Mouse (Mus musculus) cerebellum, adult 2 months (tissue): ENCODE measurements around the gene 0610030E20Rik. TPM values are rescaled to one million over a fixed set of nuclear protein-coding genes. Genes with fewer than 3 reads are reported as not detected.

ENCODE experiments used
- DNase-seq, 2 experiments: peaks; one replicate each; pipeline ENCODE4 v3.0.0; 2021
- H3K27ac ChIP-seq: fragments of 200-500 bp; 2 replicates; pipeline ENCODE4 v1.5.1; 2012; ENCODE audit warnings: low read length, control low read depth, inconsistent platforms; ENCODE audit not compliant: insufficient read depth
- H3K27me3 ChIP-seq: fragments of 200-500 bp; 2 replicates; pipeline ENCODE4 v1.6.1; 2012; ENCODE audit warnings: inconsistent platforms, mild to moderate bottlenecking, low read length, moderate library complexity; ENCODE audit not compliant: control insufficient read depth, insufficient read depth
- H3K4me1 ChIP-seq: fragments of 200-500 bp; 2 replicates; pipeline ENCODE4 v1.6.1; 2011; ENCODE audit warnings: low read length; ENCODE audit not compliant: control insufficient read depth, insufficient read depth
- H3K4me3 ChIP-seq: fragments of 200-500 bp; replicated peaks from 2 replicates; pipeline ENCODE3; 2011; ENCODE audit warnings: mild to moderate bottlenecking, low read depth, low read length, control low read depth; ENCODE audit not compliant: insufficient read depth
- CTCF ChIP-seq: fragments of 200-500 bp; IDR thresholded peaks from 2 replicates; pipeline ENCODE4 v1.5.1; 2011; ENCODE audit warnings: low read depth, mild to moderate bottlenecking, control low read depth, low read length, moderate library complexity, borderline replicate concordance; ENCODE audit not compliant: insufficient read depth
- POLR2A ChIP-seq: fragments of 200-500 bp; IDR thresholded peaks from 2 replicates; pipeline ENCODE4 v1.6.1; 2011; ENCODE audit warnings: low read length, control low read depth, borderline replicate concordance; ENCODE audit not compliant: insufficient read depth
- WGBS: fragments of 180-500 bp; shearing (Covaris S2); methylation state at CpG from one replicate; pipeline ENCODE4 v1.1.7; 2018; 5-methylcytosine and 5-hydroxymethylcytosine counted together
- polyA plus RNA-seq: library from polyadenylated mRNA; depleted of rRNA; stranded (reverse); fragments of >200 nt; gene quantifications from 2 replicates; pipeline ENCODE4 v1.2.3, GENCODE M21; 2012; rRNA removed

0610030E20Rik gene
- polyA plus RNA-seq, 1 experiment = 25.1 TPM

DNA sequence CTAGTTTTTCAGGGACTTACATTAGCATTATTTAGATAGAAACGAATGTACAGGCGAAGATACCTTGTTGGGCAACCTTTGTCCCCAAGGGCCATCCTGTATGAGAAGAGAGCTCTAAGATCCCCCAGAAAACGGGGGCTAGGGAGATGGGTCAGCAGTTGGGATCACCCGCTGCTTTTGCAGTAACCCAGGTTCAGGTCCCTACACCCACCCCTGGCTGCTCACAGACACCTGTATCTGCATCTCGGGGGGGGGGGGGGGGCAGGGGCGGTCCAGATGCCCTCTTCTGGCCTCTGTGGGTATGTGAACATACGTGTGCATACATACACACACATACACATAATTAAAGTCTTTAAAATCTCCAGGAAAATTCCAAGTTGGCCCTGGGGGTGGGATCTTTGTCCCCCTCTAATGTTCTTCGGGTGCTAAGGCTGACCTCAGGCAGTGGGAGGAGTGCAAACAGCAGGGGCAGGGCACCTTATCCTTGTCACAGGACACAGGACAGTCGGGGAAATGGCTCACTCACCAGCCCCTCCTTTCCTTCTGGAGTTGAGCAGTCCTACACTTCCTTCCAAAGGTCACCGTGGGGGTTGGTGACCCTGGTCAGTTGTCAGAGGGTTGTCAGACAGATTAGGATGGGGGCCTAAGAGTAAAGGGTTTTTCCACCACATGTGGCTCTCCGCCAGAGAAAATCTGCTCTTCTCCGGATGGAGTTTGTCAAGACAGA lies 43.8 kb downstream of the 0610030E20Rik start:
- no peaks in the 10 kb centered on the region for H3K27me3 ChIP-seq
- no peak overlapping the region for H3K4me3 ChIP-seq
- 0 out of 2 replicates have a peak, but pooled peaks cover 3% of the 10 kb centered on the region for H3K4me1 ChIP-seq
- H3K27ac ChIP-seq = no peak overlapping the region
- WGBS = 36% methylated on average over 12 of the region's 12 CpGs
- peak in 1 of 2 experiments; percentile 26 for DNase-seq
- TF ChIP-seq POLR2A = no peak
- TF ChIP-seq CTCF = no peak

- 0 out of 2 replicates have a peak, but pooled peaks cover 3% of the 10 kb centered on the region for H3K4me1 ChIP-seq
- no peak overlapping the region for H3K4me3 ChIP-seq
- H3K27me3 ChIP-seq = no peaks in the 10 kb centered on the region
- DNase-seq = no peak
- WGBS = 87% methylated on average over 5 of the region's 5 CpGs
- H3K27ac ChIP-seq = no peak overlapping the region
- TF ChIP-seq POLR2A (no peak), CTCF (no peak)
Measured at GRCm38 (mm10) chr6:72392341-72392740, 45.2 kb downstream of the 0610030E20Rik start.

GRCm38 (mm10) chr6:72396837-72397251 lies 49.7 kb downstream of the 0610030E20Rik start:
- no peak overlapping the region for H3K4me3 ChIP-seq
- 84% methylated on average over 10 of the region's 10 CpGs for WGBS
- H3K27me3 ChIP-seq = no peaks in the 10 kb centered on the region
- H3K27ac ChIP-seq = no peak overlapping the region
- H3K4me1 ChIP-seq = no peaks in the 10 kb centered on the region
- TF ChIP-seq POLR2A (no peak), CTCF (no peak)
- no peak for DNase-seq

DNA sequence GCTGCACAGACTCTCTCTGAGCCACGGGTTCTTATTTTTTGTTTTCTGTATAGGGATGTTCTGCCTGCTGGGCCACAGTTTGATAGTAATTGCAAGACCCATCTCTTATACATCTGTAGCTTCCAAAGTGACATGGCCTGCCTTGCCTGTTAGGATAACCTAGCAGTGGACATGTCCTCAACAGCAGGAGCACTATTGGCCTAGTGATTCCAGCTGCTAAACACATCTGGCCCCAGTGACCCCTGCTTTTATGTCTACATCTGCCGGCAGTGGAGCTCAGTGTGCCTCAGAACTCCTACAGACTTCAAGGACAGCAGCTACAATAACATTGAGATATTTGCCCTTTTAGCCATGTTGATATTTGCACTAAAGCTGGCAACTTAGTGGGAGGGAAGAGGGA lies 52.9 kb downstream of the 0610030E20Rik start:
- no peaks in the 10 kb centered on the region for H3K27me3 ChIP-seq

DNA sequence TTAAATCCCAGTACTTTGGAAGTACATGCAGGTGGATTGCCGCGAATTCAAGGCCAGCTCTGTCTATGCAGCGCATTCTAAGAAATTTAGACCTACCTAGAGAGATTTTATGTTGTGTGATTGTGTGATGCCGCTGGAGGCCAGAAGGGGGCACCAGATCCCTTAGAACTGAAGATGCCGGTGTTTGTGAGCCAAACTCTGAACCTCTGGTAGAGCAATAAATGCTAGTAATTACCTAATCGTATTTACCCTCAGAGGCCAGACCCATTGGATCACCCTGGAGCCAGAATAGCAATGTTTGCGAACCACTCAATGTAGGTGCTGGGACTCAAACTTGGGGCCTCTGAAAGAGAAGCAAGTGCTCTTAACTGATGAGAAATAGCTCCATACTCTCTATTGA lies 54.8 kb downstream of the 0610030E20Rik start:
- DNase-seq = peak; percentile 64 to 75
- no peak overlapping the region for H3K4me3 ChIP-seq
- H3K4me1 ChIP-seq = no peaks in the 10 kb centered on the region
- no peak overlapping the region for H3K27ac ChIP-seq
- H3K27me3 ChIP-seq = no peaks in the 10 kb centered on the region
- 27% methylated on average over 7 of the region's 7 CpGs for WGBS
- TF ChIP-seq CTCF (peak; percentile 74), POLR2A (no peak)

More for the DNA sequence above, 52.9 kb downstream of the 0610030E20Rik start:
- no peak for DNase-seq
- WGBS = 40% methylated on average over 2 of the region's 2 CpGs
- Histone ChIP-seq H3K4me3 (no peak overlapping the region), H3K27ac (no peak overlapping the region), H3K4me1 (no peaks in the 10 kb centered on the region)
- TF ChIP-seq CTCF (no peak), POLR2A (no peak)

Other genes starting within 250 kb of the 0610030E20Rik start
- gene St3gal5, start 249.7 kb upstream of the 0610030E20Rik start, polyA plus RNA-seq = 129 TPM in 2 replicates
- 4.4 and 5.9 TPM in 2 replicates for gene Atoh8, start 111.7 kb upstream of the 0610030E20Rik start, polyA plus RNA-seq
- gene Sftpb, start 42.7 kb upstream of the 0610030E20Rik start, polyA plus RNA-seq = not detected in 2 replicates
- 31.5 and 33.3 TPM in 2 replicates for gene Usp39, start 2.1 kb upstream of the 0610030E20Rik start, polyA plus RNA-seq
- gene Tmem150a, start 8.1 kb downstream of the 0610030E20Rik start, polyA plus RNA-seq = 19.5 and 19.8 TPM in 2 replicates
- gene Rnf181, start 19.6 kb downstream of the 0610030E20Rik start, polyA plus RNA-seq = 92.1 and 95.8 TPM in 2 replicates
- gene Vamp5, start 33.2 kb downstream of the 0610030E20Rik start, polyA plus RNA-seq = 10.6 and 11.9 TPM in 2 replicates
- gene Vamp8, start 43.4 kb downstream of the 0610030E20Rik start, polyA plus RNA-seq = 57.0 and 62.2 TPM in 2 replicates
- gene Ggcx, start 67.0 kb downstream of the 0610030E20Rik start, polyA plus RNA-seq = 22.9 and 23.5 TPM in 2 replicates
- gene Mat2a, start 92.2 kb downstream of the 0610030E20Rik start, polyA plus RNA-seq = 187 and 200 TPM in 2 replicates
- gene Sh2d6, start 174.4 kb downstream of the 0610030E20Rik start, polyA plus RNA-seq = 0.78 and 0.79 TPM in 2 replicates
- gene Capg, start 197.1 kb downstream of the 0610030E20Rik start, polyA plus RNA-seq = 3.6 and 4.8 TPM in 2 replicates